Mouse (Mus musculus) brain, adult 2 months (tissue): ENCODE measurements around the gene Zfp106.
A peak's percentile ranks its signal among the peaks of the same experiment; 100 is the strongest.

Experiments
- DNase-seq: peaks from one replicate; pipeline ENCODE4 v3.0.0; 2011; ENCODE audit warnings: low read depth, low spot score

The Zfp106 gene

DNA sequence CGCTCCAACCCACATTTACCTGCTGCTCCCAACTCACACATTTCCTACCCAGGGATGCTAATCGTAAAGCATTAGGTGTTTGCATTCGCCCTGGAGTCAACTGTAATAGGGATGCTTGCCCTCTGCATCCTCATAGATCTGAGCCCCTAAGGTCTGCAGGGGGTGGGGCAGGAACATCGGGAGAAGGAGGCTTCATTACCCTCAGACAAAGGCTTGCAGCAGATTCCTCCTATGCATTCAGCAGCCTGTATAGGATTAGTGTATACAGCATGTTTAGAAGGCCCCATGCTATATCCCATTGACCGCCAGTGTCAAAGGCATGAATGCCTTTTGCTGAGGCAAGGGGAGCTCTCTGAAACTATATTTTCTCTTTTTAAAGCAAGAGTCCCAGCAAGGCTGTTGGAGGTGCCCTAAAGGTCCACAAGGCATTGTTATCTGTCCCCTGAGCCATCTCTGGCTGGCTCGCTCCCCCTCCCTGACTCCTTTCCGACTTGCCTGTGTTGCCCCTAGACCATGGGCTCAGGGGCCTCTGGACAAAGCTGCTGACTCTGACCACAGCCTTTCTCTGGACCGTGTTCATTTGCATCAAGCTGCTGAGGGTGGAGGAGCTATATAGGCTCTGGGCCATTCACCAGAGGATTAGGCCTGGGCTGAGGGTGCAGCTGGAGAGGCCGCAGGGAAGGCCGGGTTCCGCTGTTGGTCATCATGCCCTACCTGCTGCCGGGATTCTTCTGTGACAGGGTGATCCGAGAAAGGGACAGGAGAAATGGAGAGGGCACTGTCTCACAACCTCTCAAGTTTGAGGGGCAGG lies 87.2 kb downstream of the Zfp106 start:
- no peak for DNase-seq

DNA sequence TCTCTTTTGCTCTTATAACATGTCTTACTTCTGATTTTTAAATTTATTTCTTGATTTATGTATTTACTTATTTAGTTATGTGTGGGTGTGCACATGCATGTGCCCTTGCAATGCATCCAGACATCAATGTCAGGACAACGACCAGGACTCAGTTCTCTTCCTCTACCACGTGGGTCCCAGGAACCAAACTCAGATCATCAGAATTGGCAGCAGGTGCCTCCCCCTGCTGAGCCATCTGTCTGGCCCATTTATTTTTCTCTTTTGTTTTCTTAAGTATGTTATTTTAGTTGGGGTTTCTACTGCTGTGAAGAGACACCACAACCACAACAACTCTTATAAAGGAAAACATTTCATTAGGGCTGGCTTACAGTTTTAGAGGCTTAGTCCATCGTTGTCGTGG lies 92.8 kb downstream of the Zfp106 start:
- peak; percentile 33 for DNase-seq

- DNase-seq, result no peak
Measured at GRCm38 (mm10) chr2:120469715-120470114, 93.9 kb downstream of the Zfp106 start.

DNA sequence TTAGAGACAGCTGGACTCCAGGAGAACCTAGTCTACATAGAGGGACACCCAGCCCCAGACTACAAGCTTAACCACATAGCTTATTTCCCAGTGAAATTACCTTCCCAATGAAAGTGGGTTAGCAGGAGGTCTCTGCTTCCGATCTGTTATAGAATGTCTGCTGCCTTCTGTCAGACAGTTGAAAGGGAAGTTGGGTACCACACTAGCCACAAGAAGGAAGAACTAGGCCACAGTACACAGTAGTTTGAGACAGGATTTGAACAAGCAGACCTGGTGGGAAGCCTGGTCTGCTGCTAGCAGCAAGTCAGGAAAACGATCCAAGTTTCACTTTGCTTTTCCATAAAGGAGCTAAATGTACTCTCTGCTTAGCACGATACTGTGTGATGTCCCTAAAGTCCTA lies 94.4 kb downstream of the Zfp106 start:
- DNase-seq, result no peak

GRCm38 (mm10) chr2:120468011-120468410 lies 95.6 kb downstream of the Zfp106 start:
- DNase-seq, result no peak

DNA sequence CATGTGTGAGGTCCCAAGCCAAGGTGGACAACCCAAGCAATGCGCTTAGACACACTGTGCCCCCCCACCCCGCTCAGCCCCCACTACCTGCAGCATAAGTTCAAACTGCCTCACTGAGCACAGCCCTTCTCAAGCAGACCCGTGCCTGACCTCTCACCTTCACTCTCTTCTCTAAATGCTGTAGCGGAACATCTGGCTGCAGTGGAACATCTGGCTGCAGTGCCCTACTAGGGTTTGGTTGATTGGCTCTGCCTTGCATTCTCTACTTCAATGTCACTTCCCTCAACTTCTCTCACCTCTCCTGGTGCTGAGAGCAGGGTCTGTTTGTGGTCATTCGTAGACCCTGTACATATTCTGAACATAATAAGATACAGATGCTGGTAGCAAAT lies 98.3 kb downstream of the Zfp106 start:
- no peak for DNase-seq

DNA sequence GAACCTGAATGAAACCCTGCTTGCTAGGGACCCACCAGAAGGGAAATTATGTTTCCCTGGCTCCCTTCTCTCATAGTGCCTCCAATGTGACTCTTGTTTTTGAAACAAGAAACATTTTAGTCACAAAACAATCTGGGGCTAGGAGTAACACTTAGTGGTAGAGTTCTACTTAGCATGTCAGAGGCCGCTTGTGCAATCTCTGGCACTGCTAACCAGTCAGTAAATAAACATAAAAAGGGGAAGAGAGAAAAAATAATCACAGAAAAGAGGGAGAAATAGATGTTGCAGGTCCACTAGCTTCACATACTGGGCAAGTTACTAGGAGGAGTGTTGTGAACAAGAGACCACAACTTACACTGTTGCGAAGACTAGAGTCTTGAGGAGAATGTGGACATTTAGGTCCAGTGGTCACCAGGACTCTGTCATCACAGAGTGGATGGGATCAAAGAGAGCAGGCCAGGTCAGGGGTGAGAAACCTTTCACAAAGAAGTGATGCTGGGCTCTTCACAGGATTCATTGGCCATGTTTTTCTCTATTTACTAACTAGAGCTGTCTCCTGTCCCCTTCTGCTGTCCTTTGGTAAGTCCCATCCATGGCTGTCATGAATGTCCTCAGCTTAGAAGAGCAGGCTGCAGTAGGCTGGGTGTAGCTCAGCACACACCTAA lies 98.8 kb downstream of the Zfp106 start:
- DNase-seq, result no peak

GRCm38 (mm10) chr2:120464091-120464490 lies 99.6 kb downstream of the Zfp106 start:
- DNase-seq, result no peak

DNA sequence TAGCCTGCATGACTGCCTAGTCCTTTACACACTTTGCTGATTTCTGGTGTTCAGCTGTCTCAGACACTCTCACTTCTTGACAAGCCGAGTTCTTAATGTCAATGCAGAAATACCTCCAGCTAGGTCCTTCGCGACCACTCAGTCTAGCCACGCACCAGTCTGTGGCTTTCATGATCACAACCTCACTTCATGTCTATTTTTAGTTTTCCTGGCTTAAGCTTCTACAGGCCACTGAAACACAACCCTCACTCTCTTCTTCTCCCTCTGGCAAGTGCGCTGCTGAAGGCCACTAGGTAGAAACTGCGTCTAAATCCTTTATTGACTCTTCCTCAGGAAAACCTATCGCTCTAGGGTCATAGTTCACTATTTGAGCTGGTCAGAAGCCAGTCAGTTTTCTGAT lies 100.3 kb downstream of the Zfp106 start:
- no peak for DNase-seq

DNA sequence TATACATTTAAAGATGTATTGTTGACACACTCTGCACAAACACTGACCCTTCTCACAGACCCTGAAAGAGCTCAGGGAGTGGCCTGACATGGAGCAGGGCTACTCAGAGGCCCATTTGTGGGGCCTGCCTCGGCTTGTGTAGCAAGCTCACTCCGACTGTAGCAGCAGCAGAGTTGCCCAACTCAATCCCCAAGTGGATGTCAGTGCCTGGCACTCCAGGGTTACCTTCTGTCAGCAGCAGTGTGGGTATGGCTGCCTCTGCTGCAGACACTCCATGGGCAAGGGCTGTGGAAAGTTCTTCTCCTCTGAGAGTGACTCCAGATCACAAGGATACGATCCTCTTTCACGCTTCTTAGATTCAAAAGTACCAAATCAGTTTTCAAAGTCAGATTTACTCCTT lies 103.4 kb downstream of the Zfp106 start:
- no peak for DNase-seq
